Mouse (Mus musculus) layer of hippocampus, postnatal 14 days (tissue): ENCODE data around the gene Lect2. TPM values are rescaled to one million over a fixed set of nuclear protein-coding genes. Genes with fewer than 3 reads are reported as not detected.

Source experiments
- DNase-seq, 2 experiments: peaks; one replicate each; pipeline ENCODE4 v3.0.0; 2021 to 2022; ENCODE audit warnings: low spot score in 2 of 2, mixed read lengths in 1 of 2
- long read RNA-seq, 2 experiments: library from polyadenylated mRNA; stranded (forward); transcript quantifications; one replicate each; pipeline ENCODE4 v2.0.0; 2021
- total RNA-seq, 2 experiments: library from RNA; stranded (reverse); gene quantifications; 2 replicates each; pipeline ENCODE4 v1.2.3; 2021

The Lect2 gene
- total RNA-seq = not detected
- long read RNA-seq, experiment 1 = 0 reads
- long read RNA-seq, experiment 2 = 0 reads

DNA sequence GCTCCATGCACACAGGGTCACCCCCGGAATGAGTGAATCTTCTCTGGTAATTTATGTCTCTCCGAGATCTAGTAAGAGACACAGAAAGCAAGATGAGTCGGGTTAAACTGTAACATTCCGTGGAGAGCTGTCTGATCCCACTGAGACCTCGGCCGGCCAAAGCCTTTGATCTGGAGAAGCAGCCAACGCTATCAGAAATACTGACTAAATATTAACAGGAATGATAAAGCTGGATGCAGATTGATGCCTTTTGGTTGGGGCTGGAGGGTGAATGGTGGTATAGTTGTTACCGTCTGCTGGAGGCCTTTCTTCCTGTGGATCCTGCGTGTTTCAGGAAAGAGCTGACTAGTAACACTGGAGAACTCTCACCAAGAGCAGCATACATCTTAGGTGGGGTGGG, at the start of gene Lect2:
Lect2 (minus strand) TSS at position 102 of the 400 bp plus-strand sequence.
- no peak for DNase-seq

DNA sequence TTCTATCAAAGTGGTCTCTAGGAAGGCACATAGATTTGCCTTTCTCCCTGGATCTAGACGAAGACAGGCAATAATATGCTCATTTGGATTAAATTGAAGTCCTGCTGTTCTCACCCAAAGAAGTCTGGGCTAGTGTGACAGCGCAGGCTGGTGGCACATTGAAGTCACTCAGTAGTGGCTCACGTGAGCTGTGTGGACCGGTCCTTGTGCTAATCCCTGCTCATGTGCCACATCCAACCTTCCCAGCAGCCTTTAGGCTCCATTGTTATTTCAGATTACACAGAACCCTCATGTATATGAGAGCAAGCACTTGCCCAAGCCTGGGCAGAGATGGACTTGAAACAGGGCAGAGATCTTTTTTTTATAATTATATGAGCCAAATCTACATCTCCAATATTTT, 49.0 kb upstream of the Lect2 start:
- no peak for DNase-seq

DNA sequence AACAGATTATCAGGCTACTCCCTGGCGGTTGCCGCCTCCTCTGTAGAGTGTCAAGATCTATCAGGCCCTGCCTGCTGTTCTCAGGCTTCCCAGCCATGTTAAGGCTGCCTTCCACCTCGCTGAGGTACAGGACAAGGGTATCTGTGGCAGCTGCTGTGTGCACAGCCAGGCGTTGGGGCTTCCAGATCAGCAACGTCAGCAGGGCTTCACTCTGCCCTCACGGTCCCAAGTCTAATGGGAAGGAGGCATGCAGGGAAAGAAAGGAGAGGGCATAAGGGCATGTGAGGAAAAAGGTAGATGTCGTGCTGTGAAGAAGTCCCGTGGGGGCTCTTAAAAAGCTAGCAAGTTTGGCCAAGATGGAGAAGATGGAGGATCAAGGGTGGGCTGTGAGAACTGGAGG, 46.9 kb upstream of the Lect2 start:
- DNase-seq = no peak

GRCm38 (mm10) chr13:56593961-56594391, 45.7 kb upstream of the Lect2 start:
- no peak for DNase-seq

DNA sequence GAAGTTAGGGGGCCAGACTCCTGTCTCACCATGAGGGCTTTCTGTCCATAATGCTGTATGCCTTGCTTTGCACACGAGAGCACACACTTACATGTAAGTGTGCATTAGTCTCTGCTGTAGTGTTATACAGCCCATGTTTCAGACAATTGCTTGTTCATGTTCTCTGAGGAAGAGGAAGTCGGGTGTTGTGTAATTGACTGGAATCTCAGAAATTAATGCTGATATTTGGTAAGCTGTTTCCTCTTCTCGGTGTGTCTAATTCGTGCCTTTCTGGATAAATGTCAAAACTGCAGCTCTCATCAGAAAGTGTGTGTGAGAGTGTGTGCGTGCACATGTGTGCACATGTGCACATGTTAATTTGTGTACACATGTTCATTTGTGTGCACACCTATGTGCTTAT, 44.9 kb upstream of the Lect2 start:
- no peak for DNase-seq

DNA sequence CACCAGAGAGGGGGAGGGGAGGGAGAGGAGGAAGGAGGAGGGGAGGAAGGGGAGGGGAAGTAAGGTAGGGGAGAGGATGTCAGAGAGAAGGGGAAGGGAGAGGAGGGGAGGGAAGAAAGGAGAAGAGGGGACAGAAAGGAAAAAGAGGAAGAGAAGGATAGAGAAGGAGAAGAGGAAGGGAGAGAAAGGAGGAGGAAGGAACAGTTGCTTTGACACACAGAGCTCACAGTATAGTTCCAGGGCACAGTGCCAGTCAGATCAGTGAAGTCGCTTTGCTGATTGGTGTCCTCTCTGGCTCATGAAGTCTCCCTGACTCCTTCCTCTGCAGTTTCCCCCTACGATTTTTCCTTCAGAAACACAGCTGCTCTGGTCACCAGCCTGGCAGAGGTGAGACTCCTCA, 43.6 kb upstream of the Lect2 start:
- DNase-seq = no peak

GRCm38 (mm10) chr13:56591191-56591590, 42.9 kb upstream of the Lect2 start:
- no peak for DNase-seq

- DNase-seq = no peak
Observed at GRCm38 (mm10) chr13:56590202-56590601, 41.9 kb upstream of the Lect2 start.

GRCm38 (mm10) chr13:56588454-56589117, 40.3 kb upstream of the Lect2 start:
- DNase-seq = no peak

DNA sequence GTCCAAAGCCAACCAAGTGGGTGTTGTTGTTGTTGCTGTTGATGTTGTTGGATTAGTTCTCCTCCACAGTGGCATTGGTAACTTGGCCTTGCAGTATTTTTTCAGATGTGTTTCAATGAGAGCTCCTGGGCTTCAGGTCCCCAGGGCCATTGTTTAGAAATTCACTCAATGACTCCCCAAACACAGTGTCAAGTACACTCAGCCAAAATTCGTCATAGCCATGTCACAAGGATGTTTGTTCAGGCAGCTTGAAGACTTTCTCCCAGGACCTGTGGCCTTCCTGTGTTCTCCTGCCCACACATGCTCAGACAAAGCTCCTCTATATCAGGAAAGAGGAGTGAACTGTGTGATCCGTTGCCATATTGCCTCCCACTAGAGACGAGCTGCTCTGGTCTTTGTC, 37.7 kb upstream of the Lect2 start:
- DNase-seq = no peak

- no peak for DNase-seq
Observed at GRCm38 (mm10) chr13:56582720-56583119, 34.4 kb upstream of the Lect2 start.

DNA sequence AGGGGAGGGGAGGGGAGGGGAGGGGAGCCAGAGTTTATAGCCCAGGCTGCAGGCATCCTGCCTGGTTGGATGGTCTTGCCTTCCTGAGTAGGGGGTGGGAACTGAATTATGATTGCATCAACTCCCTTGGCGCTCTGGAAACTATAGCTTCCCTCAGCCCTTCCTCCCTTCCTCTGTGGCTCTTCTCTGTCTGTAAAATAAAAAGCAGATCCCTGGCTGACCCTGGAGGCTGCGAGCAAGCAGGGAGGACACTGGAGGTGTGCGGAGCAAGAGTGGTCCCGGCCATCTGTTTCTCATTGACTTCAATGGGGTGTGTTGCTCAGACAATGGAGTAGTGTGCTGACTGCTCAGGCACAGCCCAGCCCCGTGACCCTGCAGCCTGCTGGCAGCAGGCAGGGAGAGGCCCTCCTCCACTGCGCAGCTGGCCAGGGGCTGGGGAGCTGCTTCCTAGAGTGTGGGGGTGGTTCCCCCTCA, 33.7 kb upstream of the Lect2 start:
- DNase-seq = no peak

GRCm38 (mm10) chr13:56581512-56581911, 33.2 kb upstream of the Lect2 start:
- no peak for DNase-seq

DNA sequence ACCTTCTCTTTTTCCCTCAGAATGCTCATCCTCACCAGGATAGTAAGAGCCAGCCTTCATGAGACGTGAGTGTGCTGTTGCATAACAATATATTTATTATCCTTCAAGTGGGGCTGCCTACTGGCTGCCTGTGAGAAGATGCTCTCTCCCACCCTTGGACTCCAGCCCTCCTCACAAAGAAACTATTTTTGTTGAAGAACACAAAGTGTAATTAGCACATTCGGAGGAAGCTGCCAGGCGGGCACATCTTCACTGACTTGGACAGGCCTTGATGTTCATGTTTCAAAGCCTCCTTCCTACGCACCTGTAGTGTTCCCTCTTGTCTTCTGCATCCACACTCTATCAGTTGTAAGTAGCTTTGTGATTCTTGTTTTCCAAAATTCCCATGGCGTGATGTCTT, 32.1 kb upstream of the Lect2 start:
- no peak for DNase-seq

GRCm38 (mm10) chr13:56578097-56578496, 29.8 kb upstream of the Lect2 start:
- DNase-seq = no peak

DNA sequence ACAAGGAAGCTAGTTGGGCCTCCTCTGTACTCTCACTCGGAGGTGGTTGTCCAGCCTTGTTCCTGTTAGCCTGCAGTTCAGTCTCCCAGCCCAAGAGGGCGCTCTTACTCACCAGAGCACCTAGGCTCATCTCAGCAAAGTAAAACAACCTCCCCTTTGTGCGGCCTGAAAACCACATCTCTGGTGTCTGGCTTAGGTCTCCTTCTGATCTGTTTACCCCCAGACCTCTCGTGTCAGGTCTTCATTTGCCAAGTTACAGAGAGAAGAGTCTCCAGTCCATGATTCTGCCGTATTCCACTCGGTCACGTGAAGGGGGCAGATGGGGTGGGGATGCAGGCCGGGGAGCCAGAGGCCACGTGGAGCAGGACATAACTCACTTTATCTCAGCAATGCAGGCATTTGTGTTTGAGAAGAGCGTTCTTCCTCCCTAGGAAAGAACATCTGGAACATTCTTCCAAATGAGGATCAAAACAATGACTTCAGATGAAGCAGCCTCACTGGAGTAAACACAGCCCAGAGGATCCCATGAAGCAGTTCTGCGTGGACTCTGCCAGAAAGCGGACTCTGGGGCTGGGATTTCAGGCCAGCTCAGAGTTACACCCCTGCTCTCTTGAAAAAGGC, 27.5 kb upstream of the Lect2 start:
- DNase-seq = peak; percentile 54 to 63

GRCm38 (mm10) chr13:56575074-56575473, 26.8 kb upstream of the Lect2 start:
- no peak for DNase-seq

GRCm38 (mm10) chr13:56571645-56572044, 23.3 kb upstream of the Lect2 start:
- DNase-seq = no peak

- no peak for DNase-seq
Observed at GRCm38 (mm10) chr13:56566336-56566735, 18.0 kb upstream of the Lect2 start.

DNA sequence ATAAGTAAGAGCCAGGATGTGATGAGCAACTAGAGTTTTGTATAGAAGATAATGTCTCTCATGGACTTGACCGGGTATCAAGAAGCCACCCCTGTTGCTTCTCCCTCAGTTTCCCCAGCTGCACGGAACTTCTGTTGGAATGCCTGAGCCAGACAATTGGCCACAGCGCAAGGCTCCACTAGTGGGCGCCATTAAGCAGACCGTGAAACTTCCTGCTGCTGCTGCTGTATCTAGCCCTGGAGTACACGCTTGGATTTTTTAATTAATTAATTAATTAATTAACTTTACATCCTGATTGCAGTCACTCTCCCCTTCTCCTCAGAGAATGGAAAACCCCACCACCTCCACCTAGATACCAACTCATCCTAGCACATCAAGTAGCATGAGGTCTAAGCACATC, 14.8 kb upstream of the Lect2 start:
- DNase-seq = no peak

DNA sequence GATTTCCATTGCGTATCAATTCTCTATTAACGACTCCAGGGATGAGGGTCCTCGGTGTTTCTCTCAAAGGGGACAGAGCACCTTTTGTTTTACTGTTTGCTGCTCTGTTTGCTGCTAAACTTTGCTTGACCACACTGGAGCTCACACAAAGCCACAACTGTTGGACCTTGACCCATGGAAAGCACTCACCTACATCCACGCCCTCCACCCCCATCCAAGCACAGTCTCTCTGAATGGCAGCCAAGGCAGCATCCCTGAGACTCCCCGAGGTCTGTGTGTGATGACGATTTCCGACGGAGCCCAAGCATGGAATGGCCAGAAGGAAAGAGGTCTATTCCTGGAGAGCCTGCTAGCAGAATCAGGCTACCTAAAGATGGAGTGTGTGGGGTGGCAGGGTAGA, 12.8 kb upstream of the Lect2 start:
- no peak for DNase-seq

DNA sequence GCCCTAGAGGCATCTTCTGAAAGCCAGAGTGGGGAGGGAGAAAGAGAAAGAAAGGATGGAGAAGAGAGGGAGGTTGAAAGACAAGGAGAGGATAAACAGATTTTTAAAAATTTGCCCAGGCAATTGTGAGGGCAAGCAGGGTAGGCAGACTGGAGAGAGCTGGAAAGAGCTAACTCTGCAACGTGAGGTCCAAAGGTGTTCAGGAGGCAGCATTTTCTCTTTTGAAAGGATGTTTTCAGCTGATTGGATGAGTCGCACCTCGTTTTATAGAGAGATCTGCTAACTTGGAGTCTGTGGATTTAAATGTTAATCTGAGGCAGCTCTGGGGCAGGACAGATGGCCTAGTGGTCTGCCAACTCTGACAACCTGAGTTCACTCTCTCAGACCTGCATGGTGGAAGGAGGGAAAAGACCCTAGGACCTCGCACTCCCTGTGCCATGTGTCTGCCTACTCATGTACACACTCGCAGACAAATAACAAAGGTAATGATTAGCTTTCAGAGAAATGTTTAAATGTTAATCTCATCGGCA, 11.6 kb upstream of the Lect2 start:
- no peak for DNase-seq

DNA sequence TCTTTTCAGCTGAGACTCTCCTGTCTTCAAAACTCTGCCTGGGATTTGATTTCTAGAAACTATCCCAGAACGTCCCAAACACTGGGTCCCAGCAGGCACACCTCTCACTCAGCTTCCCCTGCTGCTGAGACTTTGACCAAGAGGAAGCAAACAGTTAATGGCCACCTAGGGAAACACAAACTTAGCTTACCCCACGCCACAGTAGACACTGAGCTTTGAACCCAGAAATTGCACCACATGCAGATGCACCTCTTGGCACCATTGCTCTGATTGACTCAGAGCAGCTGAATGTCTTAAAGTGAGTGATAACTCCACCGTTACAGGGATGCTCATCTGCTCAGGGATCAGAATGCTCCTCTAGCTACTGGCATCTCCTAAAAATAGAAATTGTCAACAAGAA, 10.5 kb upstream of the Lect2 start:
- DNase-seq = no peak
